Mouse (Mus musculus) adrenal gland, postnatal 25 days (tissue): ENCODE data around the gene Phf21b. TPM values are rescaled to one million over a fixed set of nuclear protein-coding genes. Genes with fewer than 3 reads are reported as not detected.

Experiments used
- DNase-seq: peaks from one replicate; pipeline ENCODE4 v3.0.0; 2021; ENCODE audit warnings: mixed read lengths
- long read RNA-seq: library from polyadenylated mRNA; stranded (forward); transcript quantifications from one replicate; pipeline ENCODE4 v2.0.0, GENCODE M21; 2021
- total RNA-seq: library from RNA; stranded (reverse); gene quantifications from 2 replicates; pipeline ENCODE4 v1.2.3, GENCODE M21; 2021

The Phf21b gene
- 3.2 and 3.6 TPM in 2 replicates for total RNA-seq
- long read RNA-seq, partial matches to known transcripts: 1 of 2 reads
- long read RNA-seq, other reads (novel, unspliced or antisense): 0 of 2 reads

- DNase-seq: peak; percentile 94
Observed at GRCm38 (mm10) chr15:84856006-84856995, at the start of gene Phf21b. Gene Phf21b (minus strand): TSS chr15:84856049.

DNA sequence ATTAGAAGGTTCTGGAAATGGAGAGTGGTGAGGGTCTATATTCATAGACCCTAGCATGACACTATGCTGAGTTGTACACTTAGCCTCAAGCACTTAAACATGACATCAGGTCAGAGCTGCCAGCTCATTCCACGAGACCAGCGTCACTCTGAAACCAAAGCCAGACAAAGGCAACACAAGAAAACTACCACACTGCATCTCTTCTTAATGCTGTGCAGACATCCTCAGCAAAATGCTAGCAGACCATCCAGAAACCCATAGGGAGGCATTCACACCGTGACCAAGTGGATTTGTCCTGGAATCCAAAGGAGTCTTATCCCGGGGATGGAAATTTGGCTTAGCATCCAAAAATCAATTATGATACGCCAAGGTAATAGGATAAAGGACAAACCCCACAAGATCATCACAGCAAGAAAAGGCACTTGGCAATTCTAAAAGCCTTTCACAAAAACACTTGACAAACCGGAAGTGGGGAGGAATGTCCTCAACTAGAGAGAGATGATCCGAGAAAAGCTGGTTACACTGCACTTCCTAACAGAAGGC is 48.1 kb upstream of the Phf21b start:
- DNase-seq: no peak

- DNase-seq: no peak
Observed at GRCm38 (mm10) chr15:84898077-84898476, 42.2 kb upstream of the Phf21b start.

- no peak for DNase-seq
Observed at GRCm38 (mm10) chr15:84896664-84897063, 40.8 kb upstream of the Phf21b start.

- peak; percentile 3 for DNase-seq
Observed at GRCm38 (mm10) chr15:84896216-84896615, 40.4 kb upstream of the Phf21b start.

DNA sequence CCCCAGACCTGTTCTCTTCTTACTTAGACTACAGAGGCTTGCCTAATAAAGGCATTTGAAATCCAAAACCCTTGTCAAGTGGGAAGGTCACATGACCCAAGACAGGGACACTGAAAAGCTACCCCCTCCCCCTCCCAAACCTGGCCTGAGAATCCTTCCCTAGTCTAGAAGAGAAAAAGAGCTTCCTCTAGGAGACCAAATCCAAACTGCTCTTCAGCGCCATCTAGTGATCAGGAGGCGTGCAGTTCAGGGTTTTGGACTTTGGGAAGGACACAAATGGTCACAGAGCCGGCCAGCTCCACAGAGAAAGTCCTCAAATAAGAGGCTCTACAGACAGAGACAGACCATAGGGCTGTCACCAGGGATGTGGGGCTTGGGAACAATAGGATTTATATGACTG is 35.8 kb upstream of the Phf21b start:
- peak; percentile 54 for DNase-seq

- DNase-seq: no peak
Observed at GRCm38 (mm10) chr15:84891246-84891645, 35.4 kb upstream of the Phf21b start.

GRCm38 (mm10) chr15:84888066-84888465 is 32.2 kb upstream of the Phf21b start:
- DNase-seq: peak; percentile 13

GRCm38 (mm10) chr15:84877029-84877815 is 21.4 kb upstream of the Phf21b start:
- DNase-seq: no peak

DNA sequence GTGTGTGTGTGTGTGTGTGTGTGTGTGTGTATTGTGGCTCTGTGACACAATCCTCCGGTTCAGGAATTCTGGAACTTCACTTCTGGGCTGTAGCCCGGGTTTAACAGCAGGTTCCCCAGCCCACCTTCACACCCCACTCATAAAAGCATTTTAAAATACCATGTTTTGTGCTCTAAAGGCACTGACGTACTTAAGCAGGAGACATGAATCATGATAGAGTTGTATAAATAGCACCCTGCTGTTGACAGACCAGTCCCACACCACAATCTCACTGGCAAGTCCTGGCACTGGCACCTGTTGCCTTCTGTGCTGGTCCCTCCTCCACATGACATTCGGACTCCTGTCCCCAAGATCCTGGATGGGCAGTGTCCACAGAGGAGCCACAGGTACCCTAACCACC is 18.0 kb upstream of the Phf21b start:
- no peak for DNase-seq

- DNase-seq: no peak
Observed at GRCm38 (mm10) chr15:84873079-84873478, 17.2 kb upstream of the Phf21b start.

GRCm38 (mm10) chr15:84871802-84872201 is 16.0 kb upstream of the Phf21b start:
- DNase-seq: no peak

- DNase-seq: no peak
Observed at GRCm38 (mm10) chr15:84861911-84862310, 6.1 kb upstream of the Phf21b start.

GRCm38 (mm10) chr15:84857623-84858022 is 1.8 kb upstream of the Phf21b start:
- no peak for DNase-seq

- DNase-seq: peak; percentile 46
Observed at GRCm38 (mm10) chr15:84854921-84855901, 638 bp downstream of the Phf21b start.

GRCm38 (mm10) chr15:84854171-84854811 is 1.6 kb downstream of the Phf21b start:
- DNase-seq: no peak

GRCm38 (mm10) chr15:84853261-84854137 is 2.4 kb downstream of the Phf21b start:
- DNase-seq: peak; percentile 83

- DNase-seq: no peak
Observed at GRCm38 (mm10) chr15:84852457-84853070, 3.3 kb downstream of the Phf21b start.

- DNase-seq: peak; percentile 7
Observed at GRCm38 (mm10) chr15:84850321-84850720, 5.5 kb downstream of the Phf21b start.
